Mouse (Mus musculus) erythroblast, embryonic 14.5 days (primary cell): ENCODE measurements around the gene Nup160. TPM values are rescaled to one million over a fixed set of nuclear protein-coding genes. Genes with fewer than 3 reads are reported as not detected.

Experiments
- H3K27me3 ChIP-seq: 2 replicates; pipeline ENCODE4 v1.6.1; 2012; ENCODE audit warnings: inconsistent platforms; ENCODE audit not compliant: control insufficient read depth
- H3K36me3 ChIP-seq: 2 replicates; pipeline ENCODE4 v1.6.1; 2012; ENCODE audit warnings: mild to moderate bottlenecking, inconsistent platforms; ENCODE audit not compliant: control insufficient read depth
- H3K4me1 ChIP-seq: 2 replicates; pipeline ENCODE4 v1.6.1; 2012; ENCODE audit warnings: inconsistent platforms; ENCODE audit not compliant: control insufficient read depth
- H3K4me3 ChIP-seq: replicated peaks from 2 replicates; pipeline ENCODE3; 2012; ENCODE audit warnings: moderate library complexity, mild to moderate bottlenecking, inconsistent platforms
- H3K9me3 ChIP-seq: 2 replicates; pipeline ENCODE4 v1.6.1; 2012; ENCODE audit warnings: low read length, inconsistent platforms, mixed read lengths; ENCODE audit not compliant: control insufficient read depth
- GATA1 ChIP-seq: IDR thresholded peaks from 2 replicates; pipeline ENCODE4 v1.6.1; 2012; ENCODE audit warnings: low read length, inconsistent platforms, mixed read lengths
- TAL1 ChIP-seq: IDR thresholded peaks from 3 replicates; pipeline ENCODE4 v1.6.1; 2012; ENCODE audit warnings: low read length, inconsistent platforms, mixed read lengths
- polyA plus RNA-seq: library from polyadenylated mRNA; stranded (reverse); fragments of >175 nt; gene quantifications from 2 replicates; pipeline ENCODE4 v1.2.3, GENCODE M21; 2012

Gene Nup160
- polyA plus RNA-seq, 1 experiment, result 0.84 TPM

- Histone ChIP-seq H3K4me1 (peaks cover 48% of the 10 kb centered on the region), H3K9me3 (no peaks in the 10 kb centered on the region), H3K4me3 (no peak overlapping the region), H3K36me3 (peaks cover 4% of the 10 kb centered on the region; the same call in 1 of the 2 replicates), H3K27me3 (no peaks in the 10 kb centered on the region)
- no peak for TF ChIP-seq GATA1
- TF ChIP-seq TAL1, result no peak
Observed at GRCm38 (mm10) chr2:90658613-90659012, 18.4 kb upstream of the Nup160 start.

GRCm38 (mm10) chr2:90659016-90659415, 18.0 kb upstream of the Nup160 start:
- Histone ChIP-seq H3K9me3 (no peaks in the 10 kb centered on the region), H3K27me3 (no peaks in the 10 kb centered on the region), H3K4me3 (no peak overlapping the region), H3K36me3 (peaks cover 4% of the 10 kb centered on the region; the same call in 1 of the 2 replicates), H3K4me1 (peaks cover 49% of the 10 kb centered on the region)
- TF ChIP-seq TAL1 (no peak), GATA1 (no peak)

- TF ChIP-seq GATA1 (no peak), TAL1 (no peak)
- Histone ChIP-seq H3K27me3 (no peaks in the 10 kb centered on the region), H3K36me3 (peaks cover 4% of the 10 kb centered on the region; the same call in 1 of the 2 replicates), H3K4me1 (peaks cover 50% of the 10 kb centered on the region), H3K9me3 (no peaks in the 10 kb centered on the region), H3K4me3 (no peak overlapping the region)
Observed at GRCm38 (mm10) chr2:90659639-90660038, 17.4 kb upstream of the Nup160 start.

GRCm38 (mm10) chr2:90660947-90661346, 16.1 kb upstream of the Nup160 start:
- no peak for TF ChIP-seq GATA1
- TF ChIP-seq TAL1, result no peak
- peak overlapping the region; percentile 37 for H3K4me3 ChIP-seq
- no peaks in the 10 kb centered on the region for H3K27me3 ChIP-seq
- peaks cover 4% of the 10 kb centered on the region; the same call in 1 of the 2 replicates for H3K36me3 ChIP-seq
- H3K4me1 ChIP-seq, result peaks cover 52% of the 10 kb centered on the region
- H3K9me3 ChIP-seq, result no peaks in the 10 kb centered on the region

- Histone ChIP-seq H3K9me3 (no peaks in the 10 kb centered on the region), H3K27me3 (no peaks in the 10 kb centered on the region), H3K36me3 (peaks cover 4% of the 10 kb centered on the region; the same call in 1 of the 2 replicates), H3K4me1 (peaks cover 52% of the 10 kb centered on the region), H3K4me3 (peak overlapping the region; percentile 37)
- TF ChIP-seq TAL1, result peak; percentile 43; the same call in 1 of the 3 replicates
- no peak for TF ChIP-seq GATA1
Observed at GRCm38 (mm10) chr2:90661426-90661825, 15.6 kb upstream of the Nup160 start.

GRCm38 (mm10) chr2:90666591-90667387, 10.2 kb upstream of the Nup160 start:
- Histone ChIP-seq H3K4me3 (peak overlapping the region; percentile 9), H3K27me3 (no peaks in the 10 kb centered on the region), H3K9me3 (peaks cover 7% of the 10 kb centered on the region), H3K36me3 (peaks cover 6% of the 10 kb centered on the region), H3K4me1 (peaks cover 48% of the 10 kb centered on the region)
- TF ChIP-seq GATA1 (no peak), TAL1 (no peak)

GRCm38 (mm10) chr2:90667388-90668265, 9.4 kb upstream of the Nup160 start:
- H3K4me1 ChIP-seq, result peaks cover 40% of the 10 kb centered on the region
- peaks cover 6% of the 10 kb centered on the region for H3K36me3 ChIP-seq
- peaks cover 7% of the 10 kb centered on the region for H3K9me3 ChIP-seq
- H3K27me3 ChIP-seq, result no peaks in the 10 kb centered on the region
- H3K4me3 ChIP-seq, result peak overlapping the region; percentile 15
- TF ChIP-seq TAL1, result no peak
- no peak for TF ChIP-seq GATA1

- Histone ChIP-seq H3K4me3 (no peak overlapping the region), H3K36me3 (peaks cover 6% of the 10 kb centered on the region), H3K9me3 (peaks cover 7% of the 10 kb centered on the region), H3K27me3 (no peaks in the 10 kb centered on the region), H3K4me1 (peaks cover 36% of the 10 kb centered on the region)
- TF ChIP-seq GATA1 (no peak), TAL1 (no peak)
Observed at GRCm38 (mm10) chr2:90670343-90670742, 6.7 kb upstream of the Nup160 start.

GRCm38 (mm10) chr2:90673339-90673738, 3.7 kb upstream of the Nup160 start:
- Histone ChIP-seq H3K27me3 (no peaks in the 10 kb centered on the region), H3K36me3 (peaks cover 9% of the 10 kb centered on the region), H3K4me1 (peaks cover 31% of the 10 kb centered on the region), H3K4me3 (no peak overlapping the region), H3K9me3 (peaks cover 7% of the 10 kb centered on the region)
- TF ChIP-seq GATA1 (no peak), TAL1 (no peak)
